Comparison of ENCODE assay signal across 12 mouse cellular contexts in genomic region chr8:106055038-106055437, GRCm38 (mm10). TPM values are rescaled to one million over a fixed set of nuclear protein-coding genes. Genes with fewer than 3 reads are reported as not detected.
DNase-seq lines count a peak whose midpoint lies in the region; ATAC-seq and TF ChIP-seq lines count a peak whose summit lies in the region.
"Had no signal": no experiment of that assay in that cellular context is flagged by ENCODE, and none has a peak within 500 bp of the region (broad histone marks: within the 10 kb centered on the region; RNA-seq: fewer than 3 reads in every experiment).

No protein-coding gene starts in this region.

- DNase-seq in cerebellum, postnatal 14 days: peak; percentile 34 to 64
- DNase-seq in cerebellum, postnatal 36 days: no peak
- DNase-seq in midbrain, postnatal 0 days (ENCODE audit: low spot score): peak; percentile 26
- no peak for DNase-seq in midbrain, embryonic 11.5 days (ENCODE audit: low spot score, missing footprints)
- DNase-seq in thymus, adult 2 months: peak; percentile 48
- DNase-seq in left cerebral cortex, postnatal 36 days (ENCODE audit: low spot score in 2 of 2): no peak
- no peak for DNase-seq in hindbrain, embryonic 14.5 days (ENCODE audit: low spot score)
- DNase-seq: cerebellum, adult 8-10 months; heart, adult 18-20 months had no signal

- H3K9me3 ChIP-seq in midbrain, postnatal 0 days (ENCODE audit: low read length): no peaks in the 10 kb centered on the region
- H3K9me3 ChIP-seq in midbrain, embryonic 11.5 days (ENCODE audit: control insufficient read depth, low read length): no peaks in the 10 kb centered on the region
- H3K9me3 ChIP-seq in intestine, postnatal 0 days (ENCODE audit: control insufficient read depth): no peaks in the 10 kb centered on the region
- H3K9me3 ChIP-seq in hindbrain, embryonic 14.5 days (ENCODE audit: control insufficient read depth, low read length): no peaks in the 10 kb centered on the region
- H3K9me3 ChIP-seq: limb, embryonic 15.5 days had no signal

- TF ChIP-seq CTCF in midbrain, postnatal 0 days (IDR thresholded peaks at IDR 0.05): no peak
- TF ChIP-seq CTCF in intestine, postnatal 0 days (IDR thresholded peaks at IDR 0.05; ENCODE audit: low read depth): no peak
- no peak for TF ChIP-seq CTCF in thymus, adult 2 months (IDR thresholded peaks at IDR 0.05; ENCODE audit: borderline replicate concordance, control insufficient read depth, extremely low read depth, insufficient read depth, low read length, poor library complexity)

- H3K4me3 ChIP-seq in midbrain, postnatal 0 days (ENCODE audit: low read depth, low read length): no peak overlapping the region
- no peak overlapping the region for H3K4me3 ChIP-seq in midbrain, embryonic 11.5 days (ENCODE audit: low read depth, low read length)
- H3K4me3 ChIP-seq in intestine, postnatal 0 days (ENCODE audit: low read depth, low read length): no peak overlapping the region
- no peak overlapping the region for H3K4me3 ChIP-seq in thymus, adult 2 months (ENCODE audit: control insufficient read depth, insufficient read depth, low read length)
- no peak overlapping the region for H3K4me3 ChIP-seq in hindbrain, embryonic 14.5 days (replicated peaks; ENCODE audit: low read length)
- H3K4me3 ChIP-seq: limb, embryonic 15.5 days had no signal

- TF ChIP-seq POLR2A in thymus, adult 2 months (IDR thresholded peaks at IDR 0.05; ENCODE audit: control insufficient read depth, extremely low read depth, insufficient read depth, low read length, poor library complexity): no peak

- H3K4me2 ChIP-seq in midbrain, postnatal 0 days (ENCODE audit: low read depth, low read length, poor library complexity, severe bottlenecking): no peak overlapping the region
- H3K4me2 ChIP-seq in midbrain, embryonic 11.5 days: no peak overlapping the region
- H3K4me2 ChIP-seq in intestine, postnatal 0 days (replicated peaks; ENCODE audit: low read depth): peak overlapping the region; percentile 37; the same call in 1 of the 2 replicates
- H3K4me2 ChIP-seq in hindbrain, embryonic 14.5 days (replicated peaks): no peak overlapping the region
- H3K4me2 ChIP-seq: limb, embryonic 15.5 days had no signal

- 57% methylated on average over 3 of the region's 3 CpGs for WGBS in midbrain, postnatal 0 days
- WGBS in midbrain, embryonic 11.5 days: 69% methylated on average over 3 of the region's 3 CpGs
- WGBS in intestine, postnatal 0 days: 33% methylated on average over 3 of the region's 3 CpGs
- WGBS in thymus, adult 2 months: 20% methylated on average over 3 of the region's 3 CpGs
- WGBS in hindbrain, embryonic 14.5 days: 42% methylated on average over 3 of the region's 3 CpGs

- H3K27me3 ChIP-seq in midbrain, postnatal 0 days (ENCODE audit: insufficient read depth, low read length): no peaks in the 10 kb centered on the region
- H3K27me3 ChIP-seq in midbrain, embryonic 11.5 days (ENCODE audit: control insufficient read depth, insufficient read depth, low read length): no peaks in the 10 kb centered on the region
- H3K27me3 ChIP-seq in intestine, postnatal 0 days (replicated peaks; ENCODE audit: control insufficient read depth, insufficient read depth, low read length): no peaks in the 10 kb centered on the region
- H3K27me3 ChIP-seq in thymus, adult 2 months (ENCODE audit: control insufficient read depth, insufficient read depth, low read length): no peaks in the 10 kb centered on the region
- H3K27me3 ChIP-seq in hindbrain, embryonic 14.5 days (ENCODE audit: control insufficient read depth, insufficient read depth, low read length): no peaks in the 10 kb centered on the region
- H3K27me3 ChIP-seq: limb, embryonic 15.5 days had no signal

- H3K27ac ChIP-seq in midbrain, postnatal 0 days (ENCODE audit: low read depth, low read length): no peak overlapping the region
- H3K27ac ChIP-seq in midbrain, embryonic 11.5 days (ENCODE audit: low read depth, low read length): no peak overlapping the region
- H3K27ac ChIP-seq in intestine, postnatal 0 days (ENCODE audit: low read depth, low read length): peak overlapping the region; percentile 80
- peak overlapping the region; percentile 94 for H3K27ac ChIP-seq in thymus, adult 2 months (ENCODE audit: control insufficient read depth, insufficient read depth, low read length)
- no peak overlapping the region for H3K27ac ChIP-seq in hindbrain, embryonic 14.5 days
- H3K27ac ChIP-seq: limb, embryonic 15.5 days had no signal

- peaks cover 31% of the 10 kb centered on the region for H3K36me3 ChIP-seq in midbrain, postnatal 0 days (ENCODE audit: insufficient read depth, low read length)
- no peaks in the 10 kb centered on the region for H3K36me3 ChIP-seq in midbrain, embryonic 11.5 days (ENCODE audit: control insufficient read depth, insufficient read depth, low read length)
- H3K36me3 ChIP-seq in intestine, postnatal 0 days (ENCODE audit: control insufficient read depth, insufficient read depth): peaks cover 8% of the 10 kb centered on the region; the same call in 1 of the 2 replicates
- no peaks in the 10 kb centered on the region for H3K36me3 ChIP-seq in thymus, adult 2 months (ENCODE audit: control insufficient read depth, insufficient read depth, low read length)
- H3K36me3 ChIP-seq in hindbrain, embryonic 14.5 days (replicated peaks; ENCODE audit: control insufficient read depth, insufficient read depth): peaks cover 36% of the 10 kb centered on the region

- no peak overlapping the region for H3K9ac ChIP-seq in midbrain, postnatal 0 days (replicated peaks; ENCODE audit: low read length, poor library complexity, severe bottlenecking)
- H3K9ac ChIP-seq in midbrain, embryonic 11.5 days (ENCODE audit: low read length): no peak overlapping the region
- no peak overlapping the region for H3K9ac ChIP-seq in intestine, postnatal 0 days (ENCODE audit: low read depth, low read length)
- H3K9ac ChIP-seq in hindbrain, embryonic 14.5 days: no peak overlapping the region
- H3K9ac ChIP-seq: limb, embryonic 15.5 days had no signal

- intact Hi-C loops in left cerebral cortex, postnatal 36 days (cut with DNase I): no loop called here

- peaks cover 7% of the 10 kb centered on the region; the same call in 1 of the 2 replicates for H3K4me1 ChIP-seq in midbrain, postnatal 0 days (ENCODE audit: insufficient read depth, low read length)
- no peaks in the 10 kb centered on the region for H3K4me1 ChIP-seq in midbrain, embryonic 11.5 days (ENCODE audit: control insufficient read depth, insufficient read depth, low read length)
- H3K4me1 ChIP-seq in intestine, postnatal 0 days (replicated peaks; ENCODE audit: control insufficient read depth, insufficient read depth, low read length): peaks cover 16% of the 10 kb centered on the region
- H3K4me1 ChIP-seq in thymus, adult 2 months (replicated peaks; ENCODE audit: control insufficient read depth, insufficient read depth, low read length): peaks cover 67% of the 10 kb centered on the region
- H3K4me1 ChIP-seq in hindbrain, embryonic 14.5 days (replicated peaks; ENCODE audit: control insufficient read depth, insufficient read depth, low read length): peaks cover 9% of the 10 kb centered on the region

- ATAC-seq in midbrain, postnatal 0 days (ENCODE audit: low FRiP score): no peak
- ATAC-seq in midbrain, embryonic 11.5 days (ENCODE audit: low FRiP score): no peak
- ATAC-seq in intestine, postnatal 0 days: no peak
- no peak for ATAC-seq in hindbrain, embryonic 14.5 days (ENCODE audit: low FRiP score)

RNA-seq across cellular contexts. Expression of gene Nfatc3, which starts 3.6 kb away (rescaled TPM):
- 16.5 and 18.0 TPM in 2 replicates for total RNA-seq in midbrain, postnatal 0 days (2014; rRNA removed)
- polyA plus RNA-seq in midbrain, postnatal 0 days (2015; fragmentation: Nextera tagmentation; extraction: Ambion mirVana): 1.8 and 2.7 TPM in 2 replicates
- 3.9 and 4.0 TPM in 2 replicates for polyA plus RNA-seq in midbrain, embryonic 11.5 days (2014; fragmentation: Nextera tagmentation; extraction: Ambion mirVana)
- 3.1 and 4.1 TPM in 2 replicates for polyA plus RNA-seq in intestine, postnatal 0 days (2015; fragmentation: Nextera tagmentation; extraction: Ambion mirVana)
- polyA plus RNA-seq in thymus, adult 2 months (2012; rRNA removed): 161 and 186 TPM in 2 replicates
- 10 to 100 TPM; 10.7 to 13.3 TPM for total RNA-seq in left cerebral cortex, postnatal 36 days (2021)
- 2.5 and 2.6 TPM in 2 replicates for polyA plus RNA-seq in hindbrain, embryonic 14.5 days (2014; fragmentation: Nextera tagmentation; extraction: Ambion mirVana)

RNA-seq across cellular contexts. Expression of gene Ddx28, which starts 43.4 kb away (rescaled TPM):
- 29.7 and 36.3 TPM in 2 replicates for total RNA-seq in midbrain, postnatal 0 days (2014; rRNA removed)
- 22.8 and 22.9 TPM in 2 replicates for polyA plus RNA-seq in midbrain, postnatal 0 days (2015; fragmentation: Nextera tagmentation; extraction: Ambion mirVana)
- polyA plus RNA-seq in midbrain, embryonic 11.5 days (2014; fragmentation: Nextera tagmentation; extraction: Ambion mirVana): 21.8 and 23.4 TPM in 2 replicates
- 7.5 and 8.5 TPM in 2 replicates for polyA plus RNA-seq in intestine, postnatal 0 days (2015; fragmentation: Nextera tagmentation; extraction: Ambion mirVana)
- 16.7 and 20.3 TPM in 2 replicates for polyA plus RNA-seq in thymus, adult 2 months (2012; rRNA removed)
- total RNA-seq in left cerebral cortex, postnatal 36 days (2021): 10 to 100 TPM; 14.0 to 16.3 TPM
- 20.3 and 22.1 TPM in 2 replicates for polyA plus RNA-seq in hindbrain, embryonic 14.5 days (2014; fragmentation: Nextera tagmentation; extraction: Ambion mirVana)

RNA-seq across cellular contexts. Expression of gene Dpep2nb, which starts 49.3 kb away (rescaled TPM):
- total RNA-seq in midbrain, postnatal 0 days (2014; rRNA removed): not detected in 2 replicates
- polyA plus RNA-seq in midbrain, postnatal 0 days (2015; fragmentation: Nextera tagmentation; extraction: Ambion mirVana): not detected in 2 replicates
- polyA plus RNA-seq in midbrain, embryonic 11.5 days (2014; fragmentation: Nextera tagmentation; extraction: Ambion mirVana): 0.28 TPM in 1 of 2 replicates, not detected in the other
- polyA plus RNA-seq in intestine, postnatal 0 days (2015; fragmentation: Nextera tagmentation; extraction: Ambion mirVana): not detected in 2 replicates
- polyA plus RNA-seq in thymus, adult 2 months (2012; rRNA removed): not detected in 2 replicates
- total RNA-seq in left cerebral cortex, postnatal 36 days (2021): under 1 TPM; 0.30 to 0.36 TPM
- polyA plus RNA-seq in hindbrain, embryonic 14.5 days (2014; fragmentation: Nextera tagmentation; extraction: Ambion mirVana): not detected in 2 replicates
- total RNA-seq: heart, adult 18-20 months had no signal
- polyA plus RNA-seq: large intestine, adult 2 months; limb, embryonic 15.5 days had no signal

Comparison
In these comparisons a context has a peak if more than half of its experiments do, and no peak if none do; other contexts are left out.
1. DNase-seq: peak in cerebellum, postnatal 14 days (2 of 2), midbrain, postnatal 0 days (single experiment) and thymus, adult 2 months (single experiment); none in cerebellum, postnatal 36 days (0 of 2), midbrain, embryonic 11.5 days (single experiment), left cerebral cortex, postnatal 36 days (0 of 2) and hindbrain, embryonic 14.5 days (single experiment).
2. H3K27ac ChIP-seq: peak in intestine, postnatal 0 days (single experiment) and thymus, adult 2 months (single experiment); none in midbrain, postnatal 0 days (single experiment), midbrain, embryonic 11.5 days (single experiment) and hindbrain, embryonic 14.5 days (single experiment).
3. RNA of gene Nfatc3, which starts 3.6 kb away (polyA plus RNA-seq): 161 to 186 TPM in thymus, adult 2 months; 3.9 to 4.0 TPM in midbrain, embryonic 11.5 days, 3.1 to 4.1 TPM in intestine, postnatal 0 days, 1.8 to 2.7 TPM in midbrain, postnatal 0 days and 2.5 to 2.6 TPM in hindbrain, embryonic 14.5 days; every median in the first group is over 10 times any median in the second.